Mouse (Mus musculus) neural tube, embryonic 11.5 days (tissue): Measurements from ENCODE around the gene Golt1a. TPM values are rescaled to one million over a fixed set of nuclear protein-coding genes. Genes with fewer than 3 reads are reported as not detected.

Experiments
- ATAC-seq: fragments of 200-750 bp; cut with Nextera tagmentation; 2 replicates; pipeline ENCODE4 v1.8.0; 2017; ENCODE audit warnings: moderate number of reproducible peaks, mild to moderate bottlenecking, moderate TSS enrichment, moderate library complexity; ENCODE audit not compliant: insufficient read depth, low FRiP score, low TSS enrichment
- DNase-seq: peaks from one replicate; pipeline ENCODE4 v3.0.0-alpha.2; 2015; ENCODE audit warnings: low spot score
- H3K27ac ChIP-seq: fragments of 300-500 bp; sonication (generic); 2 replicates; pipeline ENCODE4 v1.5.1; 2014; ENCODE audit warnings: low read depth, mild to moderate bottlenecking, low read length
- H3K27me3 ChIP-seq: fragments of 300-500 bp; sonication (generic); 2 replicates; pipeline ENCODE4 v1.6.1; 2014; ENCODE audit warnings: mild to moderate bottlenecking, low read length, mixed read lengths; ENCODE audit not compliant: control insufficient read depth, insufficient read depth
- H3K36me3 ChIP-seq: fragments of 300-500 bp; sonication (generic); 2 replicates; pipeline ENCODE4 v1.6.1; 2014; ENCODE audit warnings: mild to moderate bottlenecking, low read length, moderate library complexity, mixed read lengths; ENCODE audit not compliant: control insufficient read depth, insufficient read depth
- H3K4me1 ChIP-seq: fragments of 300-500 bp; sonication (generic); 2 replicates; pipeline ENCODE4 v1.6.1; 2014; ENCODE audit warnings: low read length, mixed read lengths; ENCODE audit not compliant: control insufficient read depth, insufficient read depth
- H3K4me2 ChIP-seq: fragments of 300-500 bp; sonication (generic); 2 replicates; pipeline ENCODE4 v1.6.1; 2014; ENCODE audit warnings: low read depth, mild to moderate bottlenecking, moderate library complexity
- H3K4me3 ChIP-seq: fragments of 300-500 bp; sonication (generic); 2 replicates; pipeline ENCODE4 v1.5.1; 2014; ENCODE audit warnings: low read depth, low read length
- H3K9ac ChIP-seq: fragments of 300-500 bp; sonication (generic); 2 replicates; pipeline ENCODE4 v1.6.1; 2014; ENCODE audit warnings: mild to moderate bottlenecking, low read length
- H3K9me3 ChIP-seq: fragments of 300-500 bp; sonication (generic); 2 replicates; pipeline ENCODE4 v1.6.1; 2016; ENCODE audit warnings: low read length; ENCODE audit not compliant: control insufficient read depth
- WGBS: fragments of 180-500 bp; shearing (Covaris S2); extraction: QIAGEN DNeasy Blood & Tissue Kit; methylation state at CpG from one replicate; pipeline ENCODE4 v1.1.7; 2014; 5-methylcytosine and 5-hydroxymethylcytosine counted together
- polyA plus RNA-seq: library from polyadenylated mRNA; unstranded; fragments of >200 nt; fragmentation: Nextera tagmentation; extraction: Ambion mirVana; gene quantifications from 2 replicates; pipeline ENCODE4 v1.2.1, GENCODE M21; 2014

The Golt1a gene
- polyA plus RNA-seq, 1 experiment from 2014 or later, result not detected

GRCm38 (mm10) chr1:133270336-133270735 lies 39.3 kb upstream of the Golt1a start:
- no peak overlapping the region for H3K9ac ChIP-seq
- no peaks in the 10 kb centered on the region for H3K36me3 ChIP-seq
- H3K4me3 ChIP-seq, result no peak overlapping the region
- no peak for ATAC-seq
- DNase-seq, result no peak
- no peaks in the 10 kb centered on the region for H3K9me3 ChIP-seq
- H3K4me1 ChIP-seq, result peaks cover 5% of the 10 kb centered on the region; the same call in 1 of the 2 replicates
- 78% methylated on average over 6 of the region's 6 CpGs for WGBS
- no peak overlapping the region for H3K27ac ChIP-seq
- no peaks in the 10 kb centered on the region for H3K27me3 ChIP-seq
- no peak overlapping the region for H3K4me2 ChIP-seq

- Histone ChIP-seq H3K27me3 (no peaks in the 10 kb centered on the region), H3K4me3 (no peak overlapping the region), H3K27ac (no peak overlapping the region), H3K9ac (no peak overlapping the region), H3K36me3 (no peaks in the 10 kb centered on the region), H3K4me1 (no peaks in the 10 kb centered on the region; the same call in 1 of the 2 replicates), H3K9me3 (no peaks in the 10 kb centered on the region), H3K4me2 (no peak overlapping the region)
- ATAC-seq (no peak), DNase-seq (no peak)
- WGBS, result 87% methylated on average over 19 of the region's 19 CpGs
Observed at GRCm38 (mm10) chr1:133274163-133274562, 35.4 kb upstream of the Golt1a start.

- no peaks in the 10 kb centered on the region for H3K27me3 ChIP-seq
- 78% methylated on average over 5 of the region's 5 CpGs for WGBS
Observed at GRCm38 (mm10) chr1:133276983-133277382, 32.6 kb upstream of the Golt1a start.

GRCm38 (mm10) chr1:133278539-133278938 lies 31.1 kb upstream of the Golt1a start:
- no peaks in the 10 kb centered on the region for H3K9me3 ChIP-seq
- H3K9ac ChIP-seq, result no peak overlapping the region
- no peak for ATAC-seq
- H3K4me3 ChIP-seq, result no peak overlapping the region
- no peak for DNase-seq
- H3K27me3 ChIP-seq, result no peaks in the 10 kb centered on the region
- no peak overlapping the region for H3K4me2 ChIP-seq
- no peaks in the 10 kb centered on the region for H3K4me1 ChIP-seq
- no peaks in the 10 kb centered on the region for H3K36me3 ChIP-seq
- 62% methylated on average over 6 of the region's 6 CpGs for WGBS
- no peak overlapping the region for H3K27ac ChIP-seq

More at GRCm38 (mm10) chr1:133276983-133277382, 32.6 kb upstream of the Golt1a start:
- Histone ChIP-seq H3K27ac (no peak overlapping the region), H3K36me3 (no peaks in the 10 kb centered on the region), H3K9me3 (no peaks in the 10 kb centered on the region), H3K9ac (no peak overlapping the region), H3K4me3 (no peak overlapping the region), H3K4me2 (no peak overlapping the region), H3K4me1 (no peaks in the 10 kb centered on the region)
- DNase-seq (no peak), ATAC-seq (no peak)

GRCm38 (mm10) chr1:133278946-133279631 lies 30.5 kb upstream of the Golt1a start:
- no peaks in the 10 kb centered on the region for H3K36me3 ChIP-seq
- H3K9ac ChIP-seq, result no peak overlapping the region
- H3K4me2 ChIP-seq, result no peak overlapping the region
- no peaks in the 10 kb centered on the region for H3K27me3 ChIP-seq
- no peaks in the 10 kb centered on the region for H3K9me3 ChIP-seq
- H3K27ac ChIP-seq, result no peak overlapping the region
- DNase-seq (no peak), ATAC-seq (no peak)
- no peak overlapping the region for H3K4me3 ChIP-seq
- WGBS, result 73% methylated on average over 15 of the region's 15 CpGs
- H3K4me1 ChIP-seq, result no peaks in the 10 kb centered on the region

GRCm38 (mm10) chr1:133279632-133280093 lies 29.9 kb upstream of the Golt1a start:
- no peak overlapping the region for H3K4me3 ChIP-seq
- ATAC-seq (no peak), DNase-seq (no peak)
- H3K9ac ChIP-seq, result no peak overlapping the region
- H3K36me3 ChIP-seq, result no peaks in the 10 kb centered on the region
- no peak overlapping the region for H3K27ac ChIP-seq
- no peaks in the 10 kb centered on the region for H3K4me1 ChIP-seq
- 89% methylated on average over 11 of the region's 11 CpGs for WGBS
- no peaks in the 10 kb centered on the region for H3K27me3 ChIP-seq
- H3K4me2 ChIP-seq, result no peak overlapping the region
- H3K9me3 ChIP-seq, result no peaks in the 10 kb centered on the region

GRCm38 (mm10) chr1:133280537-133280936 lies 29.1 kb upstream of the Golt1a start:
- Histone ChIP-seq H3K9me3 (no peaks in the 10 kb centered on the region), H3K9ac (no peak overlapping the region), H3K27me3 (no peaks in the 10 kb centered on the region), H3K27ac (no peak overlapping the region), H3K4me2 (no peak overlapping the region), H3K4me3 (no peak overlapping the region), H3K4me1 (no peaks in the 10 kb centered on the region), H3K36me3 (peaks cover 4% of the 10 kb centered on the region)
- no peak for ATAC-seq
- DNase-seq, result no peak
- WGBS, result 80% methylated on average over 2 of the region's 2 CpGs

- no peaks in the 10 kb centered on the region for H3K27me3 ChIP-seq
- H3K4me2 ChIP-seq, result no peak overlapping the region
- 83% methylated on average over 6 of the region's 7 CpGs for WGBS
- H3K27ac ChIP-seq, result no peak overlapping the region
- no peak overlapping the region for H3K9ac ChIP-seq
- H3K36me3 ChIP-seq, result peaks cover 4% of the 10 kb centered on the region
- no peak for ATAC-seq
- H3K9me3 ChIP-seq, result no peaks in the 10 kb centered on the region
- no peaks in the 10 kb centered on the region for H3K4me1 ChIP-seq
- DNase-seq, result no peak
- H3K4me3 ChIP-seq, result no peak overlapping the region
Observed at GRCm38 (mm10) chr1:133285907-133286306, 23.7 kb upstream of the Golt1a start.

GRCm38 (mm10) chr1:133287051-133287450 lies 22.5 kb upstream of the Golt1a start:
- ATAC-seq, result no peak
- H3K27ac ChIP-seq, result no peak overlapping the region
- 83% methylated on average over 4 of the region's 4 CpGs for WGBS
- no peak overlapping the region for H3K4me3 ChIP-seq
- no peak overlapping the region for H3K9ac ChIP-seq
- no peaks in the 10 kb centered on the region for H3K9me3 ChIP-seq
- peaks cover 4% of the 10 kb centered on the region for H3K36me3 ChIP-seq
- no peaks in the 10 kb centered on the region for H3K4me1 ChIP-seq
- no peak for DNase-seq
- no peaks in the 10 kb centered on the region for H3K27me3 ChIP-seq
- no peak overlapping the region for H3K4me2 ChIP-seq
